ENCODE assay signal across 8 mouse cellular contexts in genomic region chr2:170204768-170205514, GRCm38 (mm10). TPM values are rescaled to one million over a fixed set of nuclear protein-coding genes. Genes with fewer than 3 reads are reported as not detected.
DNase-seq lines count a peak whose midpoint lies in the region; ATAC-seq lines count a peak whose summit lies in the region.

No protein-coding gene starts in this region.

- peaks cover 31% of the 10 kb centered on the region for H3K4me1 ChIP-seq in lung, embryonic 15.5 days
- peaks cover 24% of the 10 kb centered on the region for H3K4me1 ChIP-seq in embryonic facial prominence, embryonic 13.5 days
- peaks cover 9% of the 10 kb centered on the region; the same call in 1 of the 2 replicates for H3K4me1 ChIP-seq in midbrain, embryonic 14.5 days (ENCODE audit: control insufficient read depth, insufficient read depth, low read length)

- H3K27me3 ChIP-seq in lung, embryonic 15.5 days, result no peaks in the 10 kb centered on the region
- no peaks in the 10 kb centered on the region for H3K27me3 ChIP-seq in embryonic facial prominence, embryonic 13.5 days
- H3K27me3 ChIP-seq in midbrain, embryonic 14.5 days (ENCODE audit: control insufficient read depth, insufficient read depth, low read length), result no peaks in the 10 kb centered on the region

- H3K4me3 ChIP-seq in lung, embryonic 15.5 days, result peak overlapping the region; percentile 39
- H3K4me3 ChIP-seq in embryonic facial prominence, embryonic 13.5 days, result peak overlapping the region; percentile 37
- H3K4me3 ChIP-seq in midbrain, embryonic 14.5 days (replicated peaks; ENCODE audit: low read depth, low read length), result peak overlapping the region; percentile 15; the same call in 1 of the 2 replicates

- peak; percentile 8; the same call in 1 of the 2 replicates for ATAC-seq in lung, embryonic 15.5 days (ENCODE audit: borderline replicate concordance, extremely low read depth, low FRiP score, low TSS enrichment)
- no peak for ATAC-seq in embryonic facial prominence, embryonic 13.5 days (ENCODE audit: insufficient number of reproducible peaks, insufficient read depth, low FRiP score, low TSS enrichment, low read depth)
- no peak for ATAC-seq in midbrain, embryonic 14.5 days (ENCODE audit: low FRiP score, low TSS enrichment)

- peak overlapping the region; percentile 48; the same call in 1 of the 2 replicates for H3K9ac ChIP-seq in lung, embryonic 15.5 days
- H3K9ac ChIP-seq in embryonic facial prominence, embryonic 13.5 days, result peak overlapping the region; percentile 49
- H3K9ac ChIP-seq in midbrain, embryonic 14.5 days (replicated peaks; ENCODE audit: low read length), result no peak overlapping the region

- H3K36me3 ChIP-seq in lung, embryonic 15.5 days, result no peaks in the 10 kb centered on the region
- H3K36me3 ChIP-seq in embryonic facial prominence, embryonic 13.5 days, result no peaks in the 10 kb centered on the region
- H3K36me3 ChIP-seq in midbrain, embryonic 14.5 days (ENCODE audit: control insufficient read depth, insufficient read depth, low read length), result no peaks in the 10 kb centered on the region

- peak overlapping the region; percentile 77 for H3K4me2 ChIP-seq in lung, embryonic 15.5 days
- peak overlapping the region; percentile 69 for H3K4me2 ChIP-seq in embryonic facial prominence, embryonic 13.5 days
- peak overlapping the region; percentile 51 for H3K4me2 ChIP-seq in midbrain, embryonic 14.5 days (ENCODE audit: low read length)

- WGBS in lung, embryonic 15.5 days, result 19% methylated on average over 10 of the region's 10 CpGs
- 25% methylated on average over 10 of the region's 10 CpGs for WGBS in embryonic facial prominence, embryonic 13.5 days
- 38% methylated on average over 10 of the region's 10 CpGs for WGBS in midbrain, embryonic 14.5 days

- H3K9me3 ChIP-seq in lung, embryonic 15.5 days, result no peaks in the 10 kb centered on the region
- H3K9me3 ChIP-seq in embryonic facial prominence, embryonic 13.5 days, result no peaks in the 10 kb centered on the region
- H3K9me3 ChIP-seq in midbrain, embryonic 14.5 days (ENCODE audit: control insufficient read depth, low read length), result no peaks in the 10 kb centered on the region

- H3K27ac ChIP-seq in lung, embryonic 15.5 days, result peak overlapping the region; percentile 95
- peak overlapping the region; percentile 73; the same call in 1 of the 2 replicates for H3K27ac ChIP-seq in embryonic facial prominence, embryonic 13.5 days
- no peak overlapping the region for H3K27ac ChIP-seq in midbrain, embryonic 14.5 days (replicated peaks; ENCODE audit: low read depth, low read length)

- no peak for DNase-seq in lung, postnatal 14 days
- peak; percentile 72 for DNase-seq in induced T-regulatory cell, adult 2 months (ENCODE audit: low read depth)
- no peak for DNase-seq in midbrain, embryonic 14.5 days
- DNase-seq in testis, postnatal 10 days (ENCODE audit: low spot score), result no peak
- DNase-seq in cerebellum, postnatal 4 days (ENCODE audit: low spot score in 2 of 2), result no peak
- no peak for DNase-seq in right cerebral cortex, postnatal 14 days

RNA-seq across cellular contexts. Expression of gene Zfp217, which starts 57.0 kb away (rescaled TPM):
- polyA plus RNA-seq in lung, embryonic 15.5 days (2015; fragmentation: Nextera tagmentation; extraction: Ambion mirVana), result 5.0 and 5.1 TPM in 2 replicates
- 4.7 and 5.2 TPM in 2 replicates for polyA plus RNA-seq in embryonic facial prominence, embryonic 13.5 days (2015; fragmentation: Nextera tagmentation; extraction: Ambion mirVana)
- polyA plus RNA-seq in midbrain, embryonic 14.5 days (2014; fragmentation: Nextera tagmentation; extraction: Ambion mirVana), result 1.8 TPM in 2 replicates
